Mouse (Mus musculus) E14TG2a.4 (cell line): ENCODE measurements around the gene Mef2d.

Source experiments
- H3K27me3 ChIP-seq: 2 replicates; pipeline ENCODE4 v1.6.1; 2014; ENCODE audit warnings: low read length, control low read depth; ENCODE audit not compliant: insufficient read depth
- H3K36me3 ChIP-seq: 2 replicates; pipeline ENCODE4 v1.6.1; 2014; ENCODE audit warnings: low read length, control low read depth; ENCODE audit not compliant: insufficient read depth
- H3K4me1 ChIP-seq: replicated peaks from 2 replicates; pipeline ENCODE4 v1.6.1; 2014; ENCODE audit warnings: low read depth, low read length, control low read depth
- H3K4me3 ChIP-seq: replicated peaks from 2 replicates; pipeline ENCODE4 v1.5.1; 2014; ENCODE audit warnings: mild to moderate bottlenecking, low read length
- H3K9me3 ChIP-seq: 2 replicates; pipeline ENCODE4 v1.6.1; 2014; ENCODE audit warnings: low read length, control low read depth
- CTCF ChIP-seq: conservative IDR thresholded peaks from 2 replicates; pipeline ENCODE4 v1.5.1; 2014; ENCODE audit warnings: low read length
- NANOG ChIP-seq: IDR thresholded peaks from 2 replicates; pipeline ENCODE4 v1.6.1; 2014; ENCODE audit warnings: borderline replicate concordance, low read length, mixed read lengths
- POU5F1 ChIP-seq: IDR thresholded peaks from 2 replicates; pipeline ENCODE4 v1.6.1; 2014; ENCODE audit warnings: low read length, borderline replicate concordance

The Mef2d gene

GRCm38 (mm10) chr3:88203999-88204700 is 62.0 kb downstream of the Mef2d start:
- H3K27me3 ChIP-seq, result peaks cover 100% of the 10 kb centered on the region
- peaks cover 20% of the 10 kb centered on the region for H3K4me1 ChIP-seq
- TF ChIP-seq NANOG, result no peak
- no peak for TF ChIP-seq POU5F1
- no peak for TF ChIP-seq CTCF
- peaks cover 10% of the 10 kb centered on the region for H3K9me3 ChIP-seq
- H3K36me3 ChIP-seq, result no peaks in the 10 kb centered on the region
- H3K4me3 ChIP-seq, result no peak overlapping the region

- Histone ChIP-seq H3K4me1 (peaks cover 26% of the 10 kb centered on the region), H3K9me3 (peaks cover 10% of the 10 kb centered on the region), H3K4me3 (no peak overlapping the region), H3K27me3 (peaks cover 100% of the 10 kb centered on the region), H3K36me3 (no peaks in the 10 kb centered on the region)
- TF ChIP-seq NANOG (no peak), CTCF (no peak), POU5F1 (no peak)
Measured at GRCm38 (mm10) chr3:88204751-88205150, 62.6 kb downstream of the Mef2d start.

GRCm38 (mm10) chr3:88205176-88205562 is 63.0 kb downstream of the Mef2d start:
- Histone ChIP-seq H3K9me3 (peaks cover 10% of the 10 kb centered on the region), H3K4me3 (no peak overlapping the region), H3K36me3 (no peaks in the 10 kb centered on the region), H3K4me1 (peaks cover 28% of the 10 kb centered on the region), H3K27me3 (peaks cover 100% of the 10 kb centered on the region)
- TF ChIP-seq CTCF (no peak), POU5F1 (no peak), NANOG (no peak)

- no peaks in the 10 kb centered on the region for H3K36me3 ChIP-seq
- H3K4me3 ChIP-seq, result no peak overlapping the region
- H3K4me1 ChIP-seq, result peaks cover 25% of the 10 kb centered on the region
- H3K27me3 ChIP-seq, result peaks cover 100% of the 10 kb centered on the region
- peaks cover 10% of the 10 kb centered on the region for H3K9me3 ChIP-seq
- TF ChIP-seq CTCF (no peak), POU5F1 (no peak), NANOG (no peak)
Measured at GRCm38 (mm10) chr3:88205563-88206491, 63.7 kb downstream of the Mef2d start.

GRCm38 (mm10) chr3:88206500-88206899 is 64.3 kb downstream of the Mef2d start:
- Histone ChIP-seq H3K4me3 (no peak overlapping the region), H3K27me3 (peaks cover 100% of the 10 kb centered on the region), H3K4me1 (peaks cover 25% of the 10 kb centered on the region), H3K9me3 (peaks cover 6% of the 10 kb centered on the region), H3K36me3 (no peaks in the 10 kb centered on the region)
- TF ChIP-seq POU5F1 (no peak), NANOG (no peak), CTCF (no peak)

- no peak for TF ChIP-seq NANOG
- TF ChIP-seq POU5F1, result no peak
- no peak for TF ChIP-seq CTCF
Measured at GRCm38 (mm10) chr3:88206901-88207371, 64.8 kb downstream of the Mef2d start.

GRCm38 (mm10) chr3:88207451-88208100 is 65.4 kb downstream of the Mef2d start:
- no peaks in the 10 kb centered on the region for H3K36me3 ChIP-seq
- no peak for TF ChIP-seq CTCF
- no peak for TF ChIP-seq POU5F1
- TF ChIP-seq NANOG, result no peak

More at GRCm38 (mm10) chr3:88206901-88207371, 64.8 kb downstream of the Mef2d start:
- peaks cover 2% of the 10 kb centered on the region for H3K9me3 ChIP-seq
- peaks cover 25% of the 10 kb centered on the region for H3K4me1 ChIP-seq
- H3K4me3 ChIP-seq, result no peak overlapping the region
- no peaks in the 10 kb centered on the region for H3K36me3 ChIP-seq
- H3K27me3 ChIP-seq, result peaks cover 100% of the 10 kb centered on the region

More at GRCm38 (mm10) chr3:88207451-88208100, 65.4 kb downstream of the Mef2d start:
- Histone ChIP-seq H3K9me3 (no peaks in the 10 kb centered on the region), H3K27me3 (peaks cover 100% of the 10 kb centered on the region), H3K4me1 (peaks cover 25% of the 10 kb centered on the region), H3K4me3 (no peak overlapping the region)
